Mouse (Mus musculus) frontal cortex, postnatal 14 days (tissue): ENCODE results near the gene Csrp2.

ENCODE experiments used
- DNase-seq, 2 experiments: peaks; one replicate each; pipeline ENCODE4 v3.0.0; 2022; ENCODE audit warnings: low spot score in 2 of 2

Gene Csrp2

GRCm38 (mm10) chr10:110919531-110920343 lies at the start of gene Csrp2:
Gene Csrp2, plus strand, starts transcription at chr10:110919789.
- peak in 1 of 2 experiments; percentile 63 for DNase-seq

- DNase-seq: no peak
Measured at GRCm38 (mm10) chr10:110874853-110875252, 44.7 kb upstream of the Csrp2 start.

GRCm38 (mm10) chr10:110876956-110877355 lies 42.6 kb upstream of the Csrp2 start:
- no peak for DNase-seq

- DNase-seq: no peak
Measured at GRCm38 (mm10) chr10:110877851-110878250, 41.7 kb upstream of the Csrp2 start.

DNA sequence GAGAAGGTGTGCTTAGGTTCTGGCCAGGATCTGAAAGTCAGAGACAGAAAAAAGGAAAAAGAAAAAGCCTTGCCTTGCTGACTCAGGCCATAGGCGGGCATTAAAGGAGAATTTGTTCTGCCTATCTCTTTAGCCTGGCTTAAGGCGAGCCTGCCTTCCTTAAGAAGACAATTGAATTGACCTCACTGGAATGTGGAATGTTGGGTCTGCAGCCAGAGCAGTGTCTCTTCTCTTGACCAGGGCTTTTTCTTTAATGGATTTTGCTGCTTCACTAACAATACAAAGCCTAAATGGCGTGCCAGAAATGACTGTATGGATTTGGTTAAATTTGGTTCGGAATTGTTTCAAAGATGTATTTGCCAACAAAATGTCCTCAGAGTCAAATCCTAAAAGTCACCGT lies 40.9 kb upstream of the Csrp2 start:
- no peak for DNase-seq

DNA sequence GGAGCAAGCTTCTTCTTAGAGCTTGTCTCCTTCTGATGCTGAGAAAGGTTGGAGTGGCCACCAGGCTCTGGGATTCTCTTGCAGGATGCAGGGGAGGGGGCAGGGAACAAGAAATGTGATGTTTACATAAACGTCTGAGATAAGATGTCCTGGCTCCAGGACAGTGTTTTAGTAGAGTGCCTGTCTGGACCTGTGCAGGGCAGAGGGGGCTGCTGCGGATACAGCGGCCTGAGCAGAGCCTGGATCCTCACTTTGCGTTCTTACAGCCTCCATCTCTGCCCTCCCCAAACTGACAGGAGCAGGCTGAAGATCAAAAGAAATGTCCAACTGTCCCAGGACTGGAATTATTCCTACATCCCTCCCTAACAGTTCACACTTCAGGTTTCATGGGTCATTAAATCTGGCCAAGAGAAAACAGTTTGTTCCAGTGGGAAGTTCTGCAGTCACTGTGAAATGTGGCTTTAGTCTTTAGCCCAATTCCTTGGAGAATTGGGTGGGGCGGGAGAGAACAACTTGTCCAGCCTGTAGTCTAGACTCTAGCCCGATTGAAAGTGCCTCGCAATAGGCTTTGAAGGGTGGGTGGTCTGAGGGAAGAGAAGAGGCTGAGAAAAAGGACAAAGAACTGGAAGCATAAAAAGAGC lies 40.0 kb upstream of the Csrp2 start:
- DNase-seq: no peak

- DNase-seq: no peak
Measured at GRCm38 (mm10) chr10:110881346-110881745, 38.2 kb upstream of the Csrp2 start.

DNA sequence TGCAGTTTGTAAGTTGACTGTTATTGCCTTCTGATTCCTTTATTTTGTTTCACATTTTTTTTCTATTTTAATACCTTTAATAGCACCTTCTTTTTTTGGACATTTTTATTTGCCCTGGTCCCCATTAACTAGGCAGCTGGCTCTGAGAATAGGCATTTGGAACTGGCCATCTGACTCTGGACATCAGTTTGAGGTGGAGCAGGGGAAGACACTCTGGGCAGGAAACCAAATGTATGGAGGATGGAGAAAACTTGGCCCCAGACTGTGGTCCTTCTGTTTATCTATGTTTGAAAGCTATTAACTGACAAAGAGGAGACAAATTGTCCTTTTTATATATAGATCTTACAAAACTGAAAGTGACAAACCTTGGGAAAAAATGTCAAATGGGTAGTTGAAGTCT lies 36.9 kb upstream of the Csrp2 start:
- DNase-seq: no peak

DNA sequence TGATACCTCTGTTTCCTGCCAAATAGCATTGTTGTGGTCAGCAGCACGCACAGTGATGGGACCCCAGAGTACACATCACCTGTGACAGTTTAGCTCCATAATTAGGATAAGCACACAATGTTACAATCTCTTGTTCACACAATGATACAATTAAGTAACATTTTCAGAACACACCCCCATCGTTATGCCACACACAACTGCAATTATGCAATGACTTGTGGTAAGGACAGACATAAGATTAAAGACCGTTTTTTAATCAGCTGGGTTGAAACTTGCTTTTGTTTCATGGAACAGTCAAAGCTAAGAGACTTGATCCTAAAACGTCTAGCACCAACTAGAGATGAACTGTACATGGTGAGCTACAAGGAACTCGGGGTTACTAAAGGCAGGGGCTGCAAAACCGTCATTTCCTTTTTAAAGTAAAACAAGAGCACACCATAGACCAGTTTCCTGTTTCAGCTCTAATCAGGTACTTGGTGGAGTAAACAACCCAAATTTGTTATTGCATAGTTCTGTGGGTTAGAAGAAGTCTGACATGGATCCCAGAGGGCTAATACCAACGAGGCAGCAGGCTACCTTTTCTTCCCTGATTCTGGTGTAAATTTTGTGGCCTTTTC lies 28.8 kb upstream of the Csrp2 start:
- DNase-seq: no peak

GRCm38 (mm10) chr10:110899744-110900501 lies 19.7 kb upstream of the Csrp2 start:
- DNase-seq: no peak

DNA sequence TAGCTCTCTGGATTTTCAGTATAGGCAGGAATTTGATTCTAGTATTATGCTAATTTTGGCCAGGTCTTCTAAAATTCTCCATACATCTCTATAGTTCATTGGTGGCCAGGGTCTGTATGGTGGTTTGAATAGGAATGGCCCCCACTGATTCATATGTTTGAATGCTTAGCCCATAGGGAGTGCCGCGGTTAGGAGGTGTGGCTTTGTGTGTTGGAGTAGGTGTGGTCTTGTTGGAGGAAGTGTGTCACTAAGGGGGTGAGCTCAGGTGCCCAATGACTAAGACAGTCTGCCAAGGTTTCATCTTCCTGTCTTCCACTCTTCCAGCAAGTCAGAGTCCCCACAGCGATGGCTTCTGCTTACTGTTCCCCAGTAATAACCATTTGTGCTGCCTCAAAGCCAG lies 15.7 kb upstream of the Csrp2 start:
- no peak for DNase-seq

GRCm38 (mm10) chr10:110916666-110917344 lies 2.8 kb upstream of the Csrp2 start:
- DNase-seq: no peak

- no peak for DNase-seq
Measured at GRCm38 (mm10) chr10:110917521-110917920, 2.1 kb upstream of the Csrp2 start.

DNA sequence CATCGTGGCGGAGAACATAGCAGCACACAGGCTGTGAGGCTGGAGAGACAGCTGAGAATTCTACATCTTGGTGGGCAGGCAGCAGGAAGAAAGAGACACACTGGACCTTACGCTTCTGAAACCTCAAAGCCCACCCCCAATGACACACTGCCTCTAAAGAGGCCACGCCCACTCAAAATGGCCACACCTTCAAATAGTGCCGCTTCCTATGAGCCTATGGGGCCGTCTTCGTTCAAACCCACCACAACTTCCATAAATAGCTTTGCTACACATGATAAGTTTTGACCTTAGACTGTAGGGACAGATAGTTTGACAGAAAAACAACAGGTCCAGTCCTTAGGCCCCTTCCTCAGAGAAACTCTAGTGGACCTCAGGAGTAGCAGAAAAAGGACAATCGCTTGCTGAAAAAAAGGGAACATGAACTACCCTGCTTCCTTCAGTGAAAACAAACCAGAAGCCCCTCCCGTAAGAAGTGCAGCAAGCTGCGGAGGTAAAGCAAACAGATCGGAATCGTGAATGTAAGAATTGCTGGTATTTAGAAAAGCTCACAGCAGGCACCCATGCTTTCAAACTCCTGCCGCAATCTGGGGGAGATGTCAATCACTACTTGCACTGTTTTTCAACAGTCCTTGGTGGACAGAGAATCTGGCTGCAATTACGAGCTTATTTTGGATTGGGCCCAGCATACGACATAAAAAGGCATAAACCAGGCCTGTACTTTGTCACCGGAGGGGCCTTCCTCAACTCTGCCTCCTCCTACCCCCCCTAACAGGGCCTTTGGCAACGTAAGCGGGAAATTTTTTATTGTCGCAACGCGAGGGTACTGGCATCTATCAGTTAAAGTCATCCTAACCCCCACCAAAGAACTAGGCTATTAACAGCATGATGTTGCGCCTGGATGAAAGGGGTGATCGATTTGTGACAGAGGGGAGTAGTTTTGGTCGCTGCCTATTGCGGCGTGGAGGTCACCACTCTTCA lies 886 bp upstream of the Csrp2 start:
- no peak for DNase-seq

GRCm38 (mm10) chr10:110920368-110920950 lies 870 bp downstream of the Csrp2 start:
- no peak for DNase-seq

DNA sequence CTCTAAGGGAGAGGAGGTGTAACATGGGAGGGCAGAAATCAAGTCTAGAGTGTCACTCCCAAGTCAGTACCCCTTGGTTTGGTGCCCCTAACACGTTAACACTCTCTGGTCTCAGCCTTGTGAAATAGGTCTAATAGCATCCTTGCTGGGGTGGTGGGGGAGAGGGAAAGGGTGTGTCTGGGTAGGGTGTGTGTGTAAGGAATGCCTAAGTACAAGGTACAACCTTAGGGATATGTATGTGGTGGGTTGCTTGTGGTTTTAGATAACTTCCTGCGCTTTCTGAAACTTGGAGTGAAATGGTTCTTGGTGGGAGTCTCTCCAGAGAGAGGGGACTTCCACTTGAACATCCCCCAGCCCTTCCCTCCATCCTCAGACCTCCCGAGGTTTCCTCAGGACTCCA lies 2.3 kb downstream of the Csrp2 start:
- no peak for DNase-seq

GRCm38 (mm10) chr10:110922612-110923011 lies 3.0 kb downstream of the Csrp2 start:
- no peak for DNase-seq

GRCm38 (mm10) chr10:110927491-110927890 lies 7.9 kb downstream of the Csrp2 start:
- no peak for DNase-seq

GRCm38 (mm10) chr10:110929756-110930155 lies 10.2 kb downstream of the Csrp2 start:
- DNase-seq: no peak
